Mouse (Mus musculus) kidney, embryonic 16.5 days (tissue): ENCODE results near the gene Bcs1l. TPM values are rescaled to one million over a fixed set of nuclear protein-coding genes. Genes with fewer than 3 reads are reported as not detected.

Experiments
- ATAC-seq: fragments of 200-750 bp; cut with Nextera tagmentation; 2 replicates; pipeline ENCODE4 v1.8.0; 2017; ENCODE audit warnings: moderate TSS enrichment; ENCODE audit not compliant: low FRiP score, low TSS enrichment
- H3K27ac ChIP-seq: fragments of 300-500 bp; sonication (generic); 2 replicates; pipeline ENCODE4 v1.5.1; 2014; ENCODE audit warnings: low read length
- H3K27me3 ChIP-seq: fragments of 300-500 bp; sonication (generic); 2 replicates; pipeline ENCODE4 v1.6.1; 2014; ENCODE audit warnings: low read length, control low read depth, mixed read lengths; ENCODE audit not compliant: insufficient read depth
- H3K36me3 ChIP-seq: fragments of 300-500 bp; sonication (generic); 2 replicates; pipeline ENCODE4 v1.6.1; 2014; ENCODE audit warnings: low read length, control low read depth, mixed read lengths; ENCODE audit not compliant: insufficient read depth
- H3K4me1 ChIP-seq: fragments of 300-500 bp; sonication (generic); 2 replicates; pipeline ENCODE4 v1.6.1; 2014; ENCODE audit warnings: low read length, control low read depth, mixed read lengths; ENCODE audit not compliant: insufficient read depth
- H3K4me2 ChIP-seq: fragments of 300-500 bp; sonication (generic); replicated peaks from 2 replicates; pipeline ENCODE4 v1.6.1; 2014; ENCODE audit warnings: low read depth, low read length
- H3K4me3 ChIP-seq: fragments of 300-500 bp; sonication (generic); 2 replicates; pipeline ENCODE4 v1.5.1; 2014; ENCODE audit warnings: mild to moderate bottlenecking, low read length
- H3K9ac ChIP-seq: fragments of 300-500 bp; sonication (generic); replicated peaks from 2 replicates; pipeline ENCODE4 v1.6.1; 2014; ENCODE audit warnings: low read length
- H3K9me3 ChIP-seq: fragments of 300-500 bp; sonication (generic); 2 replicates; pipeline ENCODE4 v1.6.1; 2016; ENCODE audit warnings: low read length, control low read depth
- WGBS: fragments of 180-500 bp; shearing (Covaris S2); extraction: QIAGEN DNeasy Blood & Tissue Kit; methylation state at CpG from one replicate; pipeline ENCODE4 v1.1.7; 2014; 5-methylcytosine and 5-hydroxymethylcytosine counted together
- polyA plus RNA-seq: library from polyadenylated mRNA; unstranded; fragments of >200 nt; fragmentation: Nextera tagmentation; extraction: Ambion mirVana; gene quantifications from 2 replicates; pipeline ENCODE4 v1.2.1, GENCODE M21; 2015

The Bcs1l gene
- polyA plus RNA-seq, 1 experiment from 2014 or later, result 19.6 TPM

- H3K27me3 ChIP-seq, result no peaks in the 10 kb centered on the region
- H3K27ac ChIP-seq, result peak overlapping the region; percentile 90
- H3K9ac ChIP-seq, result peak overlapping the region; percentile 87
- peak overlapping the region; percentile 88 for H3K4me3 ChIP-seq
- peak overlapping the region; percentile 89 for H3K4me2 ChIP-seq
- H3K36me3 ChIP-seq, result peaks cover 28% of the 10 kb centered on the region
- ATAC-seq, result no peak
- under 1% methylated on average over 24 of the region's 24 CpGs for WGBS
- H3K4me1 ChIP-seq, result peaks cover 20% of the 10 kb centered on the region
- no peaks in the 10 kb centered on the region for H3K9me3 ChIP-seq
Observed at GRCm38 (mm10) chr1:74587233-74587772, 786 bp upstream of the Bcs1l start.

- ATAC-seq, result no peak
- no peaks in the 10 kb centered on the region for H3K4me1 ChIP-seq
- no peak overlapping the region for H3K4me2 ChIP-seq
- H3K27ac ChIP-seq, result no peak overlapping the region
- no peak overlapping the region for H3K9ac ChIP-seq
- peaks cover 72% of the 10 kb centered on the region for H3K36me3 ChIP-seq
- no peaks in the 10 kb centered on the region for H3K27me3 ChIP-seq
- H3K4me3 ChIP-seq, result no peak overlapping the region
- 86% methylated on average over 8 of the region's 8 CpGs for WGBS
- H3K9me3 ChIP-seq, result no peaks in the 10 kb centered on the region
Observed at GRCm38 (mm10) chr1:74594434-74594833, 6.3 kb downstream of the Bcs1l start.

GRCm38 (mm10) chr1:74600501-74601266 is 12.6 kb downstream of the Bcs1l start:
- peak overlapping the region; percentile 90 for H3K4me3 ChIP-seq
- peak; percentile 76 for ATAC-seq
- H3K27ac ChIP-seq, result peak overlapping the region; percentile 31; the same call in 1 of the 2 replicates
- peaks cover 29% of the 10 kb centered on the region for H3K36me3 ChIP-seq
- peaks cover 8% of the 10 kb centered on the region for H3K4me1 ChIP-seq
- no peaks in the 10 kb centered on the region for H3K27me3 ChIP-seq
- peak overlapping the region; percentile 60 for H3K4me2 ChIP-seq
- WGBS, result 8% methylated on average over 26 of the region's 26 CpGs
- H3K9ac ChIP-seq, result peak overlapping the region; percentile 85
- H3K9me3 ChIP-seq, result no peaks in the 10 kb centered on the region

- Histone ChIP-seq H3K4me3 (peak within 1 kb of the TSS; percentile 90), H3K36me3 (peaks cover 24% of the 10 kb centered on the region), H3K9me3 (no peaks in the 10 kb centered on the region), H3K4me1 (peaks cover 8% of the 10 kb centered on the region), H3K4me2 (peak within 1 kb of the TSS; percentile 60), H3K9ac (peak within 1 kb of the TSS; percentile 85), H3K27me3 (no peaks in the 10 kb centered on the region), H3K27ac (peak within 1 kb of the TSS; percentile 31; the same call in 1 of the 2 replicates)
- WGBS, result 5% methylated on average over 25 of the region's 25 CpGs
- peak; percentile 88 for ATAC-seq
Observed at GRCm38 (mm10) chr1:74601267-74601962, 13.3 kb downstream of the Bcs1l start, which contains the start of the genes Rnf25 and Stk36. Gene Rnf25, minus strand, starts transcription at chr1:74601397. Gene Stk36, plus strand, starts transcription at chr1:74601445.

- Histone ChIP-seq H3K9ac (no peak overlapping the region), H3K4me1 (no peaks in the 10 kb centered on the region), H3K4me2 (no peak overlapping the region), H3K27me3 (no peaks in the 10 kb centered on the region), H3K36me3 (0 out of 2 replicates have a peak, but pooled peaks cover 3% of the 10 kb centered on the region), H3K27ac (no peak overlapping the region), H3K9me3 (no peaks in the 10 kb centered on the region), H3K4me3 (no peak overlapping the region)
- 89% methylated on average over 1 of the region's 1 CpGs for WGBS
- no peak for ATAC-seq
Observed at GRCm38 (mm10) chr1:74624183-74624582, 36.1 kb downstream of the Bcs1l start.

GRCm38 (mm10) chr1:74626076-74626475 is 38.0 kb downstream of the Bcs1l start:
- H3K9me3 ChIP-seq, result no peaks in the 10 kb centered on the region
- H3K9ac ChIP-seq, result no peak overlapping the region
- H3K27ac ChIP-seq, result no peak overlapping the region
- H3K4me2 ChIP-seq, result no peak overlapping the region
- 76% methylated on average over 4 of the region's 4 CpGs for WGBS
- ATAC-seq, result no peak
- H3K4me3 ChIP-seq, result no peak overlapping the region
- no peaks in the 10 kb centered on the region for H3K27me3 ChIP-seq
- no peaks in the 10 kb centered on the region for H3K4me1 ChIP-seq
- H3K36me3 ChIP-seq, result 0 out of 2 replicates have a peak, but pooled peaks cover 3% of the 10 kb centered on the region

GRCm38 (mm10) chr1:74628001-74628400 is 39.9 kb downstream of the Bcs1l start:
- Histone ChIP-seq H3K4me1 (no peaks in the 10 kb centered on the region), H3K9ac (no peak overlapping the region), H3K9me3 (no peaks in the 10 kb centered on the region), H3K36me3 (0 out of 2 replicates have a peak, but pooled peaks cover 3% of the 10 kb centered on the region), H3K27me3 (no peaks in the 10 kb centered on the region), H3K27ac (no peak overlapping the region), H3K4me2 (no peak overlapping the region), H3K4me3 (no peak overlapping the region)
- WGBS, result 45% methylated on average over 7 of the region's 7 CpGs
- no peak for ATAC-seq

- no peak overlapping the region for H3K9ac ChIP-seq
- no peaks in the 10 kb centered on the region for H3K4me1 ChIP-seq
- H3K27ac ChIP-seq, result no peak overlapping the region
- H3K4me3 ChIP-seq, result no peak overlapping the region
- H3K36me3 ChIP-seq, result 0 out of 2 replicates have a peak, but pooled peaks cover 6% of the 10 kb centered on the region
- no peaks in the 10 kb centered on the region for H3K27me3 ChIP-seq
- WGBS, result 79% methylated on average over 4 of the region's 4 CpGs
- no peak overlapping the region for H3K4me2 ChIP-seq
- H3K9me3 ChIP-seq, result no peaks in the 10 kb centered on the region
- no peak for ATAC-seq
Observed at GRCm38 (mm10) chr1:74632734-74633133, 44.6 kb downstream of the Bcs1l start.
